Mouse (Mus musculus) neural tube, embryonic 14.5 days (tissue): ENCODE results near the gene Megf8. TPM values are rescaled to one million over a fixed set of nuclear protein-coding genes. Genes with fewer than 3 reads are reported as not detected.

Experiments used
- ATAC-seq: fragments of 200-750 bp; cut with Nextera tagmentation; 2 replicates; pipeline ENCODE4 v1.8.0; 2017; ENCODE audit warnings: low read depth, mild to moderate bottlenecking, moderate TSS enrichment, moderate library complexity
- H3K27ac ChIP-seq: fragments of 300-500 bp; sonication (generic); 2 replicates; pipeline ENCODE4 v1.5.1; 2014; ENCODE audit warnings: low read depth, mild to moderate bottlenecking, control low read depth, low read length, moderate library complexity, mixed read lengths
- H3K27me3 ChIP-seq: fragments of 300-500 bp; sonication (generic); 2 replicates; pipeline ENCODE4 v1.6.1; 2014; ENCODE audit warnings: low read length; ENCODE audit not compliant: control insufficient read depth, insufficient read depth
- H3K36me3 ChIP-seq: fragments of 300-500 bp; sonication (generic); 2 replicates; pipeline ENCODE4 v1.6.1; 2014; ENCODE audit warnings: low read length, mixed read lengths; ENCODE audit not compliant: control insufficient read depth, insufficient read depth
- H3K4me1 ChIP-seq: fragments of 300-500 bp; sonication (generic); 2 replicates; pipeline ENCODE4 v1.6.1; 2014; ENCODE audit warnings: low read length; ENCODE audit not compliant: control insufficient read depth, insufficient read depth
- H3K4me2 ChIP-seq: fragments of 300-500 bp; sonication (generic); 2 replicates; pipeline ENCODE4 v1.6.1; 2014; ENCODE audit warnings: mild to moderate bottlenecking, low read depth, low read length, control low read depth
- H3K4me3 ChIP-seq: fragments of 300-500 bp; sonication (generic); 2 replicates; pipeline ENCODE4 v1.5.1; 2014; ENCODE audit warnings: low read depth, low read length, control low read depth, mixed read lengths
- H3K9ac ChIP-seq: fragments of 300-500 bp; sonication (generic); replicated peaks from 2 replicates; pipeline ENCODE4 v1.6.1; 2014; ENCODE audit warnings: low read depth, mild to moderate bottlenecking, control low read depth, low read length, mixed read lengths
- H3K9me3 ChIP-seq: fragments of 300-500 bp; sonication (generic); 2 replicates; pipeline ENCODE4 v1.6.1; 2016; ENCODE audit warnings: low read length; ENCODE audit not compliant: control insufficient read depth
- WGBS: fragments of 180-500 bp; shearing (Covaris S2); extraction: QIAGEN DNeasy Blood & Tissue Kit; methylation state at CpG from one replicate; pipeline ENCODE4 v1.1.7; 2014; 5-methylcytosine and 5-hydroxymethylcytosine counted together
- polyA plus RNA-seq: library from polyadenylated mRNA; unstranded; fragments of >200 nt; fragmentation: Nextera tagmentation; extraction: Ambion mirVana; gene quantifications from 2 replicates; pipeline ENCODE4 v1.2.1, GENCODE M21; 2014

The Megf8 gene
- polyA plus RNA-seq = 22.6 and 22.9 TPM in 2 replicates

DNA sequence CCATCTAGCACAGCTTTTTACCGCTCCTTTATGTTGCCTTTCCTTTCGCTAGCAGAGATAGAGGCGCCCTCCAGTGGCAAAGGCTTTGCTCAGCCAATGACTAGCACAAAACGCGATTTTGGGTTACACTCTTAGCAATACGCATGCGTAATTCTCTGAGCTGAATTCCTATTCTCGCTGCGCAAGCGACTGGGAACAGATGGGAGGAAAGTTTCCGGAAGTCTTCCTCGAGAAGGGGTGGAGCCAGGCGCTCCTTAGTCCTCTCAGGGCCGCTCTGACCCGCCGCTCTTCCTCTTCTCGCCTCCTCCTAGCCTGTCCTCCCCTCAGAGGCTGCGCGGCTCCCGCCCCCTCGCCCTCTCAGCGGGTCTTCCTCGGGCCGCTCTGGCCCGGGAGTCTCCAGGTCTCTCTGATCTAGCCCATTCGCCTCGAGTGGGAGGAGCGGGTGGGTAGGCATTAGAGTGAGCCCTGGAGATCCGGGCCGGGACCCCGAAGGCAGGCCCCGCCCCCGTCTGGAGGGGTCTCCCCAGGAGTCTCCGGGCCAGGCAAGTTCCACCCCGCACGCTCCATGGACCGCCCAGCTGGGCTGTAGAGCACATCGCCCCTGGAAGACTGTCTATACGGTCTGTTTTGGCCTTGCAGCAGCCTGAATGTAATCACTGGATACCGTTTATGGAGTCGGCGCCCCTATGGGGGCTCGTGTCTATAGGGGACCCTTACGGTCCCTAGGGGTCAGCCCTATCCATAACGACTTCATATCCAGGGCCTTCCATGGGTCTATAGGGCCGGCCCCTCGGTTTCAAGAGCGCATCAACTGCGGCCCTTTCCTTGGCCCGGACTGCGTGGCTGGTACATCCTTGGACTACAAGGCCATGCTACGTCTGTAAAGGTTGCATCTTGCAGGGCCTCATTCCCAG, at the start of gene Megf8:
Megf8 (plus strand) TSS at position 633 of the 914 bp plus-strand sequence.
- WGBS = under 1% methylated on average over 52 of the region's 52 CpGs
- ATAC-seq = peak; percentile 97

DNA sequence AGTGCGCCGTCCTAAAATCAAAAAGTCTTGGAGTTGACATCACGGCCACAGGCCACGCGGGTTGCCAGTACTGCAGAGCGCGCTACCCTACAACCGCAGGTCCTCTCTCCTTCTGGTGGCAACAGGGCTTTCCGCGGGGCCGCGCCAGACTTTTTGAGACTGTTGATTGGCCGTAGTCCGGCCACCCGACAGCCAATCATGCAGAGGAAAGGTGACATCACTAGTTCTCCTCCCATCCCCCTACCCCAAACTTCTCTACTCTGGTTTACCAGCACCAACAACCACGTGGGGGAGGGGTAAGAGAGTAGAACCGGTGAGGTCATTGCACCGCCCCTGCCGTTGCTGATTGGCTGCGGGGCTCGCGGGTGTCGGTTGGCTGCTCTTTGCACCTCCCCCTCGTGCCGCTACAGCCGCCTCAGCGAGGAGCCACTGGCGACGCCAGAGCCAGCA, 49.6 kb upstream of the Megf8 start, which contains the start of gene Cic:
Cic (plus strand) TSS at position 404 of the 450 bp plus-strand sequence.
- H3K4me2 ChIP-seq = peak within 1 kb of the TSS; percentile 83
- H3K27me3 ChIP-seq = no peaks in the 10 kb centered on the region
- peaks cover 9% of the 10 kb centered on the region; the same call in 1 of the 2 replicates for H3K36me3 ChIP-seq
- peak within 1 kb of the TSS; percentile 90 for H3K27ac ChIP-seq
- H3K4me1 ChIP-seq = peaks cover 18% of the 10 kb centered on the region; the same call in 1 of the 2 replicates
- WGBS = under 1% methylated on average over 29 of the region's 29 CpGs
- H3K9ac ChIP-seq = peak within 1 kb of the TSS; percentile 81
- peak; percentile 87 for ATAC-seq
- peak within 1 kb of the TSS; percentile 69 for H3K4me3 ChIP-seq
- no peaks in the 10 kb centered on the region for H3K9me3 ChIP-seq

More for the DNA sequence above, at the start of gene Megf8:
- H3K27ac ChIP-seq = peak within 1 kb of the TSS; percentile 61
- peaks cover 2% of the 10 kb centered on the region; the same call in 1 of the 2 replicates for H3K36me3 ChIP-seq
- peak within 1 kb of the TSS; percentile 99 for H3K4me2 ChIP-seq
- H3K9ac ChIP-seq = peak within 1 kb of the TSS; percentile 80
- peak within 1 kb of the TSS; percentile 59 for H3K4me3 ChIP-seq
- peaks cover 27% of the 10 kb centered on the region for H3K27me3 ChIP-seq
- no peaks in the 10 kb centered on the region for H3K9me3 ChIP-seq
- H3K4me1 ChIP-seq = peaks cover 11% of the 10 kb centered on the region

DNA sequence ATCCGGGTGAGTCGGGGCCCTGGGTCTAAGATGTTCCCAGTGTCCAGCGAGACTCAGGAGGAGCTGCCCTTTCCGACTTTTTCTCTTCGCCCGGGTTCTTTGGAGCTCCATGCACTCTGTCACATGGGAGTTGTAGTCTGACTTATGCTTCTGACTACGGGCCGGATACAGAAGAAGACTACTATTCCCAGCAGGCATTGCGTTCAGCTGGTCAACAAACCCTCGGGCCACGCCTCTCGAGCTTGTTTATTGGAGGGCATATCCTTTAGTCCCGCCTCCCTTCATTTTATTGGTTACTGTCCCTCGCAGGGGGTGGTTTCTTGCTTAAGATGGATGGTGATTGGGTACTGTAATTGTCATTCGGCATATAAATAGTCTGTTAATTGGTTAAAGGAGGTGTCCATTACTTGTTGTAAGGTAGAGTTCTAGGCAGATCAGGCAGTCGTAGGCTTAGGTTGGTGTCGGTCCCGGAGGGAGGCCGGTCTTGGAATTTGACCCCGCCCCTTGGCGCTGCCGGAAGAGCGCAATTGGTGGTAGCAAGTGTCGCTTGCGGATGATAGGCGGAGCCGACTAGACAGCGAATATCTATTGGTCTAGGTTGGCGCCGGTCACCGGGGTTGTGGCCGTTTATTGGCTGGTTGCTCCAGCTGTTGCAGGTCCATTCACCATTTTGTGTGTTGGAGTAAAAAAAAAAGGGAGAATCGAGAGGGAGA, 49.1 kb upstream of the Megf8 start:
- H3K36me3 ChIP-seq = peaks cover 10% of the 10 kb centered on the region; the same call in 1 of the 2 replicates
- H3K27me3 ChIP-seq = no peaks in the 10 kb centered on the region
- H3K9me3 ChIP-seq = no peaks in the 10 kb centered on the region
- peak overlapping the region; percentile 90 for H3K27ac ChIP-seq
- peak overlapping the region; percentile 81 for H3K9ac ChIP-seq
- peak overlapping the region; percentile 83 for H3K4me2 ChIP-seq
- H3K4me3 ChIP-seq = peak overlapping the region; percentile 69
- ATAC-seq = peak; percentile 96
- H3K4me1 ChIP-seq = peaks cover 18% of the 10 kb centered on the region; the same call in 1 of the 2 replicates
- WGBS = under 1% methylated on average over 33 of the region's 33 CpGs

DNA sequence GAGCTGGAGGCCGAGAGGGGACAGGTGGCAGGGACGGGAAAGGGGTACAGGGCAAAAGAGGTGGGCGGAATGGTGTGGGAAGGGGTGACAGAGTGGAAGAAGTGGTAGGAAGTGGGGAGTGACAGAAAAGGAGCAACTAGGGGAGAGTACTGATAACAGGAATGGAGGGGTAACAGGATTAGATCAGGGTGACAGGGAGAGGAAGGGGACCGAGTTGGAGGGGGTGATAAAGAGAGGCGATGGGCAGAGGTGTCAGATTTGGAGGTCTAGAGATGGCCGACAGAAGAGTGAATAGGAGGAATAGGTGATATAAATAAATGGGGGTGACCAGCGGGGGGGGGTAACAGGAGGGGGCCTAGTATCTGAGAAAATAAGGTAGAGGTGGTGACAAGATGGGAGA, 48.4 kb upstream of the Megf8 start:
- H3K27me3 ChIP-seq = no peaks in the 10 kb centered on the region
- peak overlapping the region; percentile 90 for H3K27ac ChIP-seq
- ATAC-seq = no peak
- H3K4me2 ChIP-seq = peak overlapping the region; percentile 83
- peaks cover 13% of the 10 kb centered on the region; the same call in 1 of the 2 replicates for H3K36me3 ChIP-seq
- 5% methylated on average over 7 of the region's 7 CpGs for WGBS
- H3K9ac ChIP-seq = peak overlapping the region; percentile 81
- peaks cover 18% of the 10 kb centered on the region; the same call in 1 of the 2 replicates for H3K4me1 ChIP-seq
- peak overlapping the region; percentile 69 for H3K4me3 ChIP-seq
- H3K9me3 ChIP-seq = no peaks in the 10 kb centered on the region

DNA sequence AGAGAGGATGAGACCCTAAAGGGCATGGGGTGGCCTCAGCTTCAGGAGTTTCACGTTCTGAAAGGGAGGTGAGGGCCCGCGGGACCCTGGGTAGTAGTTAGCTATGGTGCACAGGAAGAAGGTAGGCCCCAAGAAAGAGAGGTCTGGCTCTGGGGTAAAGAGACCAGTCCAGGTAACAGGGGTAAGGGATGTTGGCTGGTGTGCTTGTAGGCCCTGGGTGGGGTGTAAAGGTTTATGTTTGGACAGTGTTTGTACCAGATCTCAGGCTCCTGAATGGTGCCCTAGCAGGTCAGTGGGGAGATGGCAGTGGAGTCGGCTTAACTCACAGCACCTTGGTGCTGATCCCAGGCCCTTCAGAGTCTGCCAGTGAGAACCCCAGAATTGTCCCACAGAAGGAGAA, 47.9 kb upstream of the Megf8 start:
- Histone ChIP-seq H3K4me2 (peak overlapping the region; percentile 83), H3K4me3 (peak overlapping the region; percentile 69), H3K9ac (peak overlapping the region; percentile 81), H3K9me3 (no peaks in the 10 kb centered on the region), H3K4me1 (peaks cover 20% of the 10 kb centered on the region; the same call in 1 of the 2 replicates), H3K36me3 (peaks cover 17% of the 10 kb centered on the region; the same call in 1 of the 2 replicates), H3K27ac (peak overlapping the region; percentile 90; the same call in 1 of the 2 replicates), H3K27me3 (no peaks in the 10 kb centered on the region)
- ATAC-seq = no peak
- 34% methylated on average over 4 of the region's 4 CpGs for WGBS

DNA sequence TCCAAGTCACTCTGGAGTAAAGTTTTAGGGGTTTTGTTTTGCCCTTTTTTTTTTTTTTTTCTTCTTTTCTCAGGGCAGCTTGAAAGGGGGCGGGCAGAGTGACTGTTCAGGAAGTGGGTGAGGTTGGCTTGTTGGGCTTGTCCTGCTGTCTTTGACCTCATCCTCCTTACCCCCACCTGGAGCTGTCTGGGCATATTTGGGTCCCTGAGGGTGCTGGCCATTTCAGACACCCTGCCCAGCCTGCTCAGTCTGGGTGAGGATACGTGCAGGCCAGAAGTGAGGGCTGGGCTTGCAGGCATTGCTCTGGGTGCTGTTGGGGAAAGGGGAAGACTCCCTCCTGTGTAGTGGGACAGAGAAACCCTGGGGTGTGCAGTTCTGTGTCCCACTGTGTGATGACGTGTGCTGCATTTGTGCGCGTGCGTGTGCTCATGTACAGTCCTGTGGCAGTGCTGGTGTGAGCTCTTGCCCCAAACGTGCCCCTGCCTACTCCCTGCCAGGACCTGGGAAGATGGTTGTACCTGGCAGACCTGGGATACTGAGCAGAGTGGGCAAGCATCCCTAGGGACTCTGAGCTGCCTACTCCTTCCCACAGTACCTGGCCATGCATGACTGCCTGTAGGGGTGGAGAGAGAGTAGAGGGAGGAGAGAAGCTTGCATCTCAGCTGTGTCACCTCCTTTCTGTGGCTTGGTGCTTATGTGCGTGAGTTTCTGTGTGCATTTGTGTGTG, 47.3 kb upstream of the Megf8 start:
- 86% methylated on average over 8 of the region's 8 CpGs for WGBS
- peak overlapping the region; percentile 69; the same call in 1 of the 2 replicates for H3K4me3 ChIP-seq
- H3K27me3 ChIP-seq = no peaks in the 10 kb centered on the region
- ATAC-seq = no peak
- H3K27ac ChIP-seq = no peak overlapping the region
- no peaks in the 10 kb centered on the region for H3K9me3 ChIP-seq
- peaks cover 17% of the 10 kb centered on the region; the same call in 1 of the 2 replicates for H3K36me3 ChIP-seq
- peaks cover 23% of the 10 kb centered on the region; the same call in 1 of the 2 replicates for H3K4me1 ChIP-seq
- H3K9ac ChIP-seq = 0 out of 2 replicates have a peak overlapping the region, but pooled peaks have one; percentile 7
- H3K4me2 ChIP-seq = peak overlapping the region; percentile 83

DNA sequence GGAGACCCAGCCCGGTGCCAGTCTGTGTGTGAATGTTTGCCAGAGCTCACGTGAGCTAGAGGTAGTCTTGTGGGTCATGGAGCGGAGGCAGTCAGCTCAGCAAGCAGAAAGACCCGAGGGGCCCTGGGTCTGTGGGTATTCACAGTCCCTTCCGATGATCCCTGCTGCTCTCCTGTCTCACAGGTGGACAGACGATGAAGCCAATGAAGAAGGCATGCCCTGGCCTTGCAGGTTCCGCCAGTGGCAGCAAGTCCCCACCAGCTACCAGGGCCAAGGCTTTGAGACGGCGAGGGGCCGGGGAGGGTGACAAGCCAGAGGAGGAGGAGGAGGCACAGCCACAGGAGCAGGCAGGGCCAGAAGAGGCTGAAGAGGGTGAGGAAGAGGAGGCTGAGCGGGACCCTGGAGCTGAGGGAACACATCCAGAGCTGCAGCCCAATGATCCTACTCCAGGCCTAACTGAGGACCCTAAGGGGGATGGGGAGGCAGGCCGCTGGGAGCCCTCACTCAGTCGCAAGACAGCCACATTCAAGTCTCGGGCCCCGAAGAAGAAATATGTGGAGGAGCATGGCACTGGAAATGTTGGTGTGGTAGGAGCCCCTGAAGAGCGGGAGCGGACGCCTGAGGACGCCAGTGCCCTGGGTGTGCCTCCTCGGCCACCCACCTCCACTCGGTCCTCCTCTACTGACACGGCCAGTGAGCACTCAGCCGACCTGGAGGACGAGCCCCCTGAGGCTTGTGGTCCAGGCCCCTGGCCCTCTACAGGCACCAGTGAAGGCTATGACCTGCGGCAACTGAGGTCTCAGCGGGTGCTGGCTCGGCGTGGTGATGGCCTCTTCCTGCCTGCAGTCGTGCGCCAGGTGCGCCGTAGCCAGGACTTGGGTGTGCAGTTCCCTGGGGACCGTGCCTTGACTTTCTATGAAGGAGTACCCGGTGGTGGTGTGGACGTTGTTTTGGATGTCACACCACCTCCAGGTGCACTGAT, 46.0 kb upstream of the Megf8 start:
- no peak for ATAC-seq
- H3K4me2 ChIP-seq = no peak overlapping the region
- H3K4me3 ChIP-seq = no peak overlapping the region
- H3K4me1 ChIP-seq = peaks cover 27% of the 10 kb centered on the region; the same call in 1 of the 2 replicates
- H3K9ac ChIP-seq = no peak overlapping the region; the same call in 1 of the 2 replicates
- no peak overlapping the region for H3K27ac ChIP-seq
- 91% methylated on average over 32 of the region's 35 CpGs for WGBS
- no peaks in the 10 kb centered on the region for H3K9me3 ChIP-seq
- H3K36me3 ChIP-seq = peaks cover 23% of the 10 kb centered on the region
- no peaks in the 10 kb centered on the region for H3K27me3 ChIP-seq
